Mouse (Mus musculus) liver, adult 2 months (tissue): ENCODE measurements at regions not wholly inside any gene's neighbourhood (a gene's known extent, or its start where the extent isn't known, plus 50 kb on each side); places are given as distances from the start of the nearest gene placed in this dataset.

Source experiments
- CTCF ChIP-seq: fragments of 200-500 bp; IDR thresholded peaks from 2 replicates; pipeline ENCODE4 v1.5.1; 2011; ENCODE audit warnings: low read depth, low read length, control low read depth
- POLR2A ChIP-seq: fragments of 200-500 bp; IDR thresholded peaks from 2 replicates; pipeline ENCODE4 v1.6.1; 2011; ENCODE audit warnings: low read length, control low read depth; ENCODE audit not compliant: insufficient read depth; ENCODE audit errors: extremely low read depth

- TF ChIP-seq CTCF, result no peak
- no peak for TF ChIP-seq POLR2A
Measured at GRCm38 (mm10) chr12:51026046-51026445, 321.8 kb upstream of the G2e3 start.
